Mouse (Mus musculus) layer of hippocampus, postnatal 10 days (tissue): ENCODE measurements around the gene Tvp23a. TPM values are rescaled to one million over a fixed set of nuclear protein-coding genes. Genes with fewer than 3 reads are reported as not detected.

Source experiments
- DNase-seq, 2 experiments: peaks; one replicate each; pipeline ENCODE4 v3.0.0; 2021; ENCODE audit warnings: low spot score in 2 of 2
- long read RNA-seq: library from polyadenylated mRNA; stranded (forward); transcript quantifications from one replicate; pipeline ENCODE4 v2.0.0, GENCODE M21; 2023
- total RNA-seq, 2 experiments: library from RNA; stranded (reverse); gene quantifications; 2 replicates each; pipeline ENCODE4 v1.2.3; 2021

The Tvp23a gene
- 10 to 100 TPM; 37.9 to 42.0 TPM for total RNA-seq
- long read RNA-seq, partial matches to known transcripts, result 0 of 25 reads
- long read RNA-seq, other reads (novel, unspliced or antisense), result 23 of 25 reads

DNA sequence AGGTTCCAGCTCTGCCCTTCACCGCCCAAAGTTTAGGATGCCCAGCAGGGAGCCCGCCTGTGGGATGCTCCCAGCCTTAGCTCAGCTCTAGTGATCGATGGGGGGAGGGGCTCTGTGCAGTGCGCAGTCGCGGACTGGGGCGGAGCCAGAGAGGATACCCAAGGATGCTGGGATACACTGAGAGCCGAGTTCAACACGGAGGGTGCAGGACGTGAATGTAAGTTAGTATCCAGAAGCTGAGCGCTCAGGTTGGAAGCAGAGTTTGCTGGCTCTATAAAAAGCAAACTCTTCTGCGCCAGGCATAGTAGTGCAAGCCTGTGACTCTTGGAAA lies at the start of gene Tvp23a:
Gene Tvp23a (minus strand): TSS at position 99 of the 331 bp plus-strand sequence.
- DNase-seq, result peak; percentile 84 to 90

DNA sequence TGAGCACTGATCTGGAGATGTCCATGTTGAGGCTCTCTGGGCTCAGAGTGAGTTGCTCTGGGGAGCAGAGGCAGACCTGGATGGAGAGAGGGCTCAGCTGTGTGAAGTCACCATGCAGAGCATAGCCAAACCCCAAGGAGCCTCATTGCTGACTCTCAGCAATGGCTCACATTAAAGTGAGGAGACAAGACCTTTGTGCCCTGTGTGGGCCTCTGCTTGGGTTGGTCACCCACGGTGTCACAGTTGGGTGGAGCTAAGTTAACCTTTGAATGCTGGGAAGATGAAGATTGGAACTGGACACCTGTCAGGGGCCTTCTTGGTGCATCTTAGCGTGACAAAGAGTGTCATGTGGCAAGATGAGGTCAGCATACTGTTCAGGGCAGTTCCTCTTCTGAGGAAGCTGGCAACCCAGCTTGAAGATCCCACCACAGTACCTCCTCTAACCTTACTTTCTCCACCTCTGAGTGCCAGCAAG lies 48.7 kb upstream of the Tvp23a start:
- no peak for DNase-seq

DNA sequence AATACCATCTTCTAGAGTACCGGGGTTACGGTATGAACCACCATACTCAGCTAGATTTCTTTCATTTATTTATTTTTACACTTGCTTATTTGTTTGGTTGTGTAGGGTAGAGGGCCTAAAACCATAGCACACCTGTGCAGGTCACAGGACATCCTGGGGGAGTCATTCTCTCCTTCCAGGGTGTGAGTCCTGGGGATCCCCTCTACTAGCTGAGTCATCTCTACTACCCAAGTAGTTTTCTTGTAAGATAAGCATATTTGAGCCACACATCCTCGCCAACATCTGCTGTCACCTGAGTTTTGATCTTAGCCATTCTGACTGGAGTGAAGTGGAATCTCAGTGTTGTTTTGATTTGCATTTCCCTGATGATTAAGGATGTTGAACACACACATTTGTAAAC lies 45.4 kb upstream of the Tvp23a start:
- DNase-seq, result no peak

DNA sequence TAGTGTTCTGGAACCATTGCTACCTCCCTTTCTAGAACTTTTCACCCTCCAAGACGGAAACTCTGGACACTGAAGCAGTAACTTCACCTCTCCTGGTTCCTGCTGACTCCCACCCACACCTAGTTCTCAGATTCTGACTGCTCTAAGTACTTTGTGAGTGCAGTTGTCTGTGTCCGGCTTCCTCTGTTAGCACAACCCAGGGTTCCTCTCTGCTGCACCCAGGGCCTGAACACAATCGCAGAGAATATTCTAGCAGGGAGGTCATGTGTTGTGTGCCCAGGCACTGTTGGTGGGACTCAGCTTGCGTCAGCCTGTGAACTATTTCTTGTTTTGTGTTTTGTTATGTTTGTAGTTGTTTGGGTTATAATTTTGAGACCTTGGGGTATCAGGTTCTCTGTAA lies 44.6 kb upstream of the Tvp23a start:
- no peak for DNase-seq

DNA sequence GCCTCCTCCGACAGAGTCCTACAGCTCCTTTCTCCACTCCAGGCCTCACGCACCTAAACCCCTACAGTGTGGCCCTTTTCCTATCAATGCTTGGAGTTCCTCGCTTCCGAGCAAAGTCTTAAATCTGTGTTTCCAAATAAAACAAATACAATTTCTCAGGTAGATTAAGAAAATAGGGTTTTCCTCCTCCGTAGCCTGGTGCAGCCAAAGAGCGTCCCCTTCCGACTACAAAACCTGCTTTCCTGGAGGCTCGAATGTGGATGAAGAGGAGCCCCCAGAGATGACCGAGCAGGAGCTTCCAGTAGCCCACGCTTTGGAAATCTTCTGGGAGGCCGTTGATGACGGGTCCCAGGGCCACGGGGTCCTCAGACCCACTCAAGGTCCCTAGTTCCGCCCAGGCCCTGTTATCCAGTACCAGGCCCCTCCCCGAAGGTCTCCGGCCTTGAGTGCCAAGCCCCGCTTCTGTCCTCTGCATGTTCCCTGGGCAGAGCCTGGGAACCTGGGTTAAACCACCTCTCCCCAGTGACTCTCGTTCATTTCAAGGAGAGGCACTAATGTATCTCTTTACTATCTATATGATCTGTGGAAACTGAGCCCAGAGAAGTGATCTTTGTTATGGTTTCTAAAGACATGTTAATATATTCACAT lies 43.5 kb upstream of the Tvp23a start:
- DNase-seq, result no peak

DNA sequence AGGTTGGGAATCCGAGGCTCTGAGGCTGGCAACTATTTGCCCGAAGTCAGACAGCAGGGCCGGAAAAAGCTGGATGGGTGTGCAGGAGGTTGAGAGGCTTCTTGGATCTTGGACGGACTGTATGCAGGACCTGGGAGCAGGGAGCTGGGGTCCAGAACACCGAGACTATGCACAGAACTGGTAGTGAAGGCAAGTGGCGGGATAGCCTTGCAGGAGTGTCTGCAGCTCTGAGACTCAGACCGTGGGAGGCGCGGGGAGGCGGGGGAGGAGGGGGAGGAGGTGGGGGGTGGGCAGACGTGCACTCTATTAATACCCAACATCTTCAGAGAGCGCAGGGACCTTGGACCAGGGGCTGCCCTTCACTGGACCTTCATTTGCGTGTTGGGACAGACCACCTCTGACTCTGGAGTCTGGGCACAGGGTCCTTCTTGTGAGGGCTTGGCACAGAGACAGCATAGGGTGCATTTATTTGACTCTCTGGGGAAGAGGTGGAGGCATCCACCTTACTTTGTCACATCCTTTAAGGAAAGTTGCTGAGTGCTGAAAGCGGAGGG lies 42.8 kb upstream of the Tvp23a start:
- DNase-seq, result no peak

DNA sequence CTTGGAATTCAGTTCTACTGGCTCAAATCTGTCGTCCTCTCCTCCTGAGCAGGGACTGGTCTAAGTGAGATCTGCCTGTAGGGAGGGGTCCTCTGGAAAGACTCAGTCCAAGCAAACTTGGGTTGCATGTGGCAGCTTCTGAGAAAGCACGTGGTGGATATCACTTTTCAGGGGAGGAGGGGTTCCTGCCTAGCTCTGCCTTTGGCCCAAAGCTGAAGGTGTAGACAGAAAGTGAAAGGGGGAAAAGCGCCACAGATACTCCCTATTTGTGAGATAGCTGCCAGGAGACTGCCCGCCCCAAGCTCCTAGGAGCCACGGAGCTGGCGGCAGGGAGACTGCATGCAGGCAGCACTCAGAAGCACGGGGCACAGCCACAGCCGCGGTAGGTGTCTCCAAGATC lies 42.3 kb upstream of the Tvp23a start:
- no peak for DNase-seq

DNA sequence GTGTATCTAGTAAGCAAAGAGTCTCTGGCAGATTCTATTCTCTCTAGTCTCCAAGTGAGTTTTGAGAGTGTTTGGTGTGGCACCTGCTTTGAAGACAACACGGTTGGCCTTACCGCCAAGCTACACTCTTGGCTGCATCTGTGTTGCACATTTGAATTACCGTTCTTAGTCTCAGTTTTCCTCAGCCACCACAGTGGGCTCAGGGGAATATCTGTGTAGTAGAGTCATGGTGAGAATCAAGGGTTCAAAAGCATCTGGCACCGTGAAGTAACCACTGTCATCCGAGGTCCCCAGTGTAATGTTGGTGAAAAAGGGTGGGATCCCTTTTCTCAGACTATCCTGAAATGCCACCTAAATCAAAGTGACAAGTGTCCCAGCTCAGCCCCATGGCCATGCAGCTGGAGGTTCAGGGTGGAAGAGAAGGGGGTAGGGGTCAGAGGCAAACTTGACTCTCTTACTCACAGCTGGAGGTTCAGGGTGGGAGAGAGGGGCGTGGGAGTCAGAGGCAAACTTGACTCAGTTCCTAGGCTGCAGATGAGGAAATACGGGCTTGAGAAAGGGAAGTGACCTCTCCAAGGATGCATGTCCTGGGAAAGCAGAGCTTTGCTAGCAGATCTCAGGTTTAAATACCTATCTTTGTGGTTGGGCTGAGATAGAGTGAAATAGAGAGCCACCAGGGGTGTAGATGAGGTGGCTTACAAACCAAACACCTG lies 41.8 kb upstream of the Tvp23a start:
- no peak for DNase-seq

DNA sequence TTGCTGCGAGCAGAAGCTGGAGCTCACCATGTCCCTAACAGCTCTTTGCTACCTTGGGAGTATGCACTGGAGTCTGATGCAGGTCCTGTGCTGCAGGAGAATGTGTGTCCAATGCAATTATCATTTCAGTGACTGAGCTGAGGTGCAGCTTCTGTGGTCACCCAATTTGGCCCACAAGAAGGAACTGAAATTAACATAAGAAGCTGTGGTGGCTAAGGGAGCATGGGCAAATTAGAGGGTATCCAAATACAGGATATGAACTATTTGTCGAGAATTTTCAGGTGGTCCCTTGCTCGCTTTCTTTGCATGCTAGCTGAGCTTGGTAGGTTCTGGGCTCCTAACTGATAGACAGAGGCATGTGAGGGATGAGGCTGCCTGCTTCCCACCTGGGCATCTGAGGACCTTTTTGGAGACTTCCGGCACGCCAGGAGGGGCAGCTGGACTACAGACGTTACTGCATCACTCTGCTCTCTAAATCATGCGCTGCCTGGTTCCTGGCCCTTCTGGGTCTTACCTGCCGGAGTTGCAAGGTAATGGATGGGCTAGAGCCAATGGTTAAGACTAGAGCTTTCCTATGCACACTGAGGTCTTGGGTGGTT lies 40.8 kb upstream of the Tvp23a start:
- no peak for DNase-seq

DNA sequence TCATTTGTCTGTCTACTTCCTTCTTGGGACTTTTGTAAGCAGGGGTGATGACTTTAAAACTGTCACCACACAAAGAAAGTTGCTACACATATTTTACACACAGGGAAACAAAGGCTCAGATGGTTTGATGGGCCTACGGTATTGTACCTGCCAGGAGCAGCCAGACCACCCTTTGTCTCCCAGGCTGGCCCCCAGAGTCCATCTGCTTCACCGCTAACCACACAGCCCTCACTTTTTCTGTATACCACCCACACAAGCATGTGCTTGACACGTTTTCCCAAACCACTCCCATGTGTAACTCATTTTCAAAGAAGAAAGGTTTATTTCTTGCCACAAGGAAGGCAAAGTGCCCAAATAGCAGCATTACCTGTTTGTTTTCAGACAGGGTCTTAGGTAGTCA lies 39.8 kb upstream of the Tvp23a start:
- no peak for DNase-seq

DNA sequence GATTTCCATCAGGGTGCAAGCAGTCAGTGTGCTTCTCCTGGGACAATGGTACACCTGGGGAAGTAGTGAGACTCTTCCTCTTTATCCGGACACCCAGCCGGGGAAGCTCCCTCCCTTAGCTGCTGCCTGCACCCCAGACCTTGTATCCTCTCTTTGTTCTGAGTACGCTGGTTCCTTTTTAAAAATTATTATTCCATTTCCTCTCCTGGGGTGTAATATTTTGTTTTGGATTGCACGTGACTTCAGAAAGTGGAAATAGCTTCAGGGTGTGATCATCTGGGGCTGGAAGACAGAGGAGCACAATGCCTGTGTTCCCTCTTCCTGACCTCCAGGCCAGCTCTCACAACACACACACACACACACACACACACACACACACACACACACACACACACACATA lies 35.2 kb upstream of the Tvp23a start:
- DNase-seq, result no peak

DNA sequence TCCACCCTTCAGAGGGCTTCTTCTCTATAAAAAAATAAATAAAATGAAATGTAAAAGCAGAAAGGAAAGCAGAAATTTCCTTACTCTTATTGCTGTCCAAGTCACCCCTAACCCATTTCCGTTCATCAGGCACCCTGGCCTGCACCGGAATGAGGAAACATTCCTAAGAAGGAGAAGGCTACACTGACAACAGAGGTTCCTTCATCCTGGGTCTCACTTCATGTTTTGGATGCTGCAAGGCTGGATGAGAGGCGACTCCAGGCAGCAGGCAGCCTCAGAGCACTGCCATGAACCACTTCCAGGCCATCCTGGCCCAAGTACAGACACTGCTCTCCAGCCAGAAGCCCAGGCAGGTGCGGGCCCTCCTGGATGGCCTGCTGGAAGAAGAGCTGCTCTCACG lies 32.7 kb upstream of the Tvp23a start, which contains the start of gene Ciita:
Gene Ciita (plus strand): TSS at position 203 of the 400 bp plus-strand sequence.
- DNase-seq, result no peak

DNA sequence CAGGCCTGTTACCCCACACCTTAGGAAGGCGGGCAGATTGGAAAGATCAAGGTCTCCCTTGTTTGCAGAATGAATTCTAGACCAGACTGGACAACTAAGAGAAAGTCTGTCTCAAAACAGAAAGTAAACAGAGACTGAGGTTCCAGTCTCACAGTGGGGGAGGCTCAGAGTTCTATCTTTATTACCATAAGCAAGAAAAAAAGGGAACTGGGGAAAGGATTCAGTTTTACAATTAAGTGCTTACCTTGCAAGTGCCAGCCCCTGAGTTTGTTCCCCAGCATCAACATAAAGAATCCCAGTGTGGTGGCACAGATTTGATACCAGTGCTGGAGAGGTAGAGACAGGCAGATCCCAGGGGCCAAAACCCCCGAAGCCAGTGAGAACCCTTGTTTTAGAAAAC lies 28.8 kb upstream of the Tvp23a start:
- no peak for DNase-seq

DNA sequence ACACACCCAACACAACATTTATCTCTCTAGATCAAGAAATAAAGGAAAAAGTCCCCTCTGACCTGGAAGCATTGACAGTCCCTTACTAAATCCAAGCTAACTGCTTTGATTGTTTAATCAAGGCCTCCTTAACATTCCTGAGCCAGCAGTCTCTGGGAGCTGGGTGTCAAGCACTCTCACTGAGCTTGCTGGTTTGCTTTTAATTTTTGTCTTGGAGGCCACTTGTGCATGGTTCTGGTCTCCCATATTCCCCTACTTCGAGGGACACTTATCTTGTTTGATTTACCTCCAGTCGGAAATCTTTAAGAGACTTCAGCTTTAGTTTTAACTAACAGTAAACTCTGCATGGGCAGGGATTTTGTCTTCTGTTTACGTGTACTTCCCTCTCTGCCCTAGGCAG lies 27.8 kb upstream of the Tvp23a start:
- no peak for DNase-seq

DNA sequence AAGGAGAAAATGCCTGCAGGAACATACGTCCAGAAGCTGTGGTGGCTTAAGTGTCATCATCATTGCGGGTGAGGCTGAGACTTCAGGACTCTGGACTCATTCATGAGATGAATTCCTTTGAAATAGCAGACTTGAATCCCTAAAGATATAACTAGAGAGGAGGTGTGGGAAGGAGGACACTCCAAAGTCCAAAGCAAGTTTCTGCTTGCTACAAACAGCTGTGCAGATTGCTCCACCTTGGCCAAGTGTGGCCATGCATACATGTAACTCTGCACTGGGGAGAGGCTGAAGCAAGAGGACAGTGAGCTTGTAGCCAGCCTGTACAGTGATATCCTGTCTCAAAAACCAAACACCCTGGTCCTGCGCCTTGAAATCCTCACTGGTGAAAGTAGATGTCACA lies 24.8 kb upstream of the Tvp23a start:
- no peak for DNase-seq

DNA sequence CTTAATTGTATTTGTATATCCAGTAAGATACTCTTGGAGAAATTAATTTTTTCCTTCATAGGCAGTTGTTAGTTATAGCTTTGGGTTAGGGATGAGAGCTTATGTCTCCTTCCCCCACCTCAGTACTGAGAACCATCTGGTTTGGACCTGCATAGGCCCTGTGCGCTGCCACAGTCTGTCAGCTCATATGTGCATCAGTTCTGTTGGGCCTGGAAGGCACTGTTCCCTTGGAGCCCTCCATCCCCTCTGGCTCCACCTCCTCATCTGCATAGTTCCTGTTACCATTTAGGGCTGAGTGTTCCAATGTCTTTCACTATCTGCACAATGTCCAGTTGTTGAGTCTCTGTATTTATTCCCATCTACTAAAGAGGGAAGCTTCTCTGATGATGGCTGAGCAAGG lies 21.0 kb upstream of the Tvp23a start:
- DNase-seq, result peak; percentile 31 to 49

DNA sequence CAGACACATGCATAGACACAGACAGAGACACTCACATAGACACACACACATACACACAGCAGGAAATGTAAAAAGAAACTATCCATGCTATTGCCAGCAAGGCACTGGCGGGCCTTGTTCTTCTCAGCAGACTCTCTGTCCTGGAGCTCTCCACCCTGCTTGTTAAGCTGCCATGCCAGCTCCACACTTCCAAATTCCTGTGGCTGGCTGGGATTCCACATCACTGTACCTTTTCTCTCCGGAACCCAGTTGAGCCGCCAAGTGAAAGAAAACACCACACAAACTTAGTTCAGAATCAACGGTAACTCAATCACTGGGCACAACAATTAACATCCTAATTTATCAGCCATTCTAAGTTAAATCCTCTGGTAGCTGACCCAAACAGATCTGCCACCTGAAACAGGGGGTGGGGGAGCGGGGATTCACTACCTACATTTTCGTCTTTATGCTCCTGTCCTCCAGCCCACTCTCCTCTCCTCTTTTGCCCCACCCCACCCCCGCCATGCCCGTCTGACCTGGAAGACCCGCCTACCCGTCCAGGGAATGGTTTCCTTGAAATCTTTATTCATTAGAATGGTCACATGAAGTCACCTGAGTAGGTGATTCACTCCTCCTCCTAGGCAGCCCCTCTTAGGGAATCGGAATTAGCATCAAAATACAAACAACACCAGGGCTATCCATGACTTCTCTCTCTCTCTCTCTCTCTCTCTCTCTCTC lies 20.4 kb upstream of the Tvp23a start:
- no peak for DNase-seq

DNA sequence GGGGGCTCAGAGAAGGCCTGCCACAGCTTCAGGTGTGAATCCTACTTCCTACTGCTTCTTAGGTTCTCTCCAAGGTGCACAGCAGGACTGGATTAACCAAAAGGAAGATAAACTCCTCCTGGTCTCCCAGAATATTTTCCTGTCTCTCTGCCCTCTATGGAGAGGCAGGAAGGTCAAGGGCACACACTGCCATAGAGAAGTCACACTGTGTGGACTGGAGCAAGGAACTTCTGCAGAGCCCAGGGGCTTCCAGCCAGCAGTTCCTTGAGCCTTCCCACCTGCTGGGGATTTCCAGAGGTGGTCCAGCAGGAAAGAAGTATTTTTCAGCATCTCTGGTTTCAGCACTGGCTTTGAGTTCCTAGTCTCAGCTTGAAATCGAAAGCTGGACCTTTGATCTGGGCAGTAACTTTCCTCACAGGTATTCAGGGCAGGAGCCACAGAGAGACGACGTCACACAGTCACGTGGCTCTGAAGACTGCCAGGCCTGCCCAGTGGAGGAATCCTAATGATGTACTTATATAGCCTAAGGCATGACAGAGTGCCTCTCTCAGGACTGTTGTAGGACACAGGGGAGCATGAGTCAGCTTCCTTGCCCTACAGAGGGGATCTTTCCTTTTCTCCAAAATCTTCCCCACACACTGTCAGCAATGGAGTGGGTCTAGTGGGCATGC lies 18.0 kb upstream of the Tvp23a start:
- no peak for DNase-seq

DNA sequence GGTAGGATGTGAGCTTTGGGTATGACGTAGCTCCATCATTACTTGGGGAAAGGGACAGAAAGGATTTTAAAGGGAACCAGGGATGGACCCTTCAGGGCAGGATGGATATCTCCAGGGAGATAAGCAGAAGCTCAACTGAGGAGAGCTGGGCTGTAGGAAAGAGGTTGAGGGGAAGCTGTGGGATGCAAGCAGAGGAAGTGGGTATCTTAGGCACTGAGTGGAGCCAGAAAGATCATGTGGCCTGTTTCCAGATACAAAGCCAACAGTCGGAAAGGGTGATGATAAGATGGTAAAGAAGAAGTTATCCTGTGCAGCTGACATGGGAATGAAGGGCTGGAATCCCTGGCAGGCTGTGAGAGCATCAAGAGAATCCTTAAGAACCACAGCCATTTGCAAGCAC lies 14.0 kb upstream of the Tvp23a start:
- DNase-seq, result no peak

DNA sequence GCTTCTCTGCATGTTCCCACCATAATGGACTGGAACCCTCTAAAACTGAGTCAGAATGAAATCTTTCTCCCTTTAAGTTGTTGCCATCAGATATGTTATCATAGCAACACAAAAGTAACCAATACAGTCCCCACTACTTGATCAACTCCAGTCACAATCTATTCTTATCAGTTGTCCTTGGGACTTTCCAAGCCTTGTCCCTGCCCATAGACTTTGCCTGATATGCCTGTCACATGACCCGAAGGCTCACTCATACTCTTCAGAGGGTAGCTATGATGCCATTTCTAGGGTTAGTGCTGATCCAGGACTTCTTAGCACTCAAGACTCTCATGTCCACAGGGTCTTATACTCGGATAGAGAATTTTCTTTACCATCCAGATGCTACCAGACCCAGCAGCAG lies 13.0 kb upstream of the Tvp23a start:
- DNase-seq, result no peak

DNA sequence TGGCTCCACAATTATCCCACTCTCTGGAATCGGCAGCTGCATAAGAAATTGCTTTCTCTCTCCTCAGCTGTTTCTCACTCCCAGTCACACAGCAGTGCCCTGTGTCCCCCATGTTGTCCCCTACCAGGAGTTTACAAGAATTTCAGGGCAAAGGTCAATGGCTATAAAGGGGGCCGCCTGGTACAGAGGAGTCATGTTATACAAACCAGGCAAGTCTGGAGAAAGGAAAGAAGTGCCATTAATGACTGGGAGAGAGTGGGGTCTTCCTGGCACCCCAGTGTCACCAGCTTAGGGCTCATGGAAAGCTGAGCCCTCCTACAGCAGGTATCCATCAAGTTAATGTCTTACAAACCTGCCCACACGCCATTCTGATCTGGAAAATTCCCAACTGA lies 7.4 kb upstream of the Tvp23a start:
- DNase-seq, result no peak
